ENCODE assay signal across 27 mouse cellular contexts in the genomic region with DNA sequence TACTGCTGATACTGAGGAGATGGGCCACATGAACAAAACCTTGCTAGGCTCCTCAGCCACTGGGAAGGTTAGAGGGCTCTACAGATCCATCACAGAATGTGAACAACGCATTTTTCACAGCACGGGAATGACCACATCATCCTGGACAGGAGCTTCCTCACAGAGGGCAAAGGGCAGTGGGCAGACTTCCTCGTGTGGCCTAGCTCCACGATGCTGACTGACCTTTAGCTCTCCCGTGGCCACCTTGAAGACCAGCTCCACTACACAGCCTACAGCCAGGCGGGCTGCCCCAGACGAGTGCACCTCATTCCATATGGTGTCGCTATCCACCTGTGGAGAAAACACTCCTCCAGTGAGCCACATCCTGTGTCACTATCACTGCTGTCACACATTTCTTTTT.
DNase-seq lines count a peak whose midpoint lies in the region; ATAC-seq lines count a peak whose summit lies in the region.
"Had no signal": no experiment of that assay in that cellular context is flagged by ENCODE, and none has a peak within 500 bp of the region (broad histone marks: within the 10 kb centered on the region; RNA-seq: fewer than 3 reads in every experiment).

No protein-coding gene starts in this region.

- 44% methylated on average over 8 of the region's 8 CpGs for WGBS in kidney, embryonic 16.5 days
- 90% methylated on average over 8 of the region's 8 CpGs for WGBS in forebrain, embryonic 14.5 days

- H3K27me3 ChIP-seq in kidney, embryonic 16.5 days (ENCODE audit: insufficient read depth, low read length), result no peaks in the 10 kb centered on the region
- no peaks in the 10 kb centered on the region for H3K27me3 ChIP-seq in forebrain, embryonic 14.5 days (replicated peaks; ENCODE audit: control insufficient read depth, insufficient read depth, low read length)
- H3K27me3 ChIP-seq: limb, embryonic 12.5 days; liver, embryonic 13.5 days; neural tube, embryonic 15.5 days; stomach, embryonic 15.5 days had no signal

- peaks cover 37% of the 10 kb centered on the region for H3K36me3 ChIP-seq in kidney, embryonic 16.5 days (ENCODE audit: insufficient read depth, low read length)
- peaks cover 80% of the 10 kb centered on the region for H3K36me3 ChIP-seq in forebrain, embryonic 14.5 days (ENCODE audit: control insufficient read depth, insufficient read depth, low read length)

- ATAC-seq in kidney, embryonic 16.5 days (ENCODE audit: low FRiP score, low TSS enrichment), result no peak
- no peak for ATAC-seq in forebrain, embryonic 14.5 days
- ATAC-seq: CD4-positive, CD25-positive, alpha-beta regulatory T cell, adult 4 months; forebrain, embryonic 16.5 days; inflammation-experienced regulatory T-cells, adult 6 months had no signal

- no peaks in the 10 kb centered on the region for H3K4me1 ChIP-seq in kidney, embryonic 16.5 days (ENCODE audit: insufficient read depth, low read length)
- H3K4me1 ChIP-seq in forebrain, embryonic 14.5 days (ENCODE audit: control insufficient read depth, insufficient read depth, low read length), result no peaks in the 10 kb centered on the region
- H3K4me1 ChIP-seq: liver, embryonic 13.5 days; stomach, embryonic 15.5 days had no signal

- no peak overlapping the region for H3K27ac ChIP-seq in kidney, embryonic 16.5 days (ENCODE audit: low read length)
- no peak overlapping the region for H3K27ac ChIP-seq in forebrain, embryonic 14.5 days (ENCODE audit: low read depth, low read length)
- H3K27ac ChIP-seq: heart, embryonic 10.5 days; hindbrain, embryonic 14.5 days; layer of hippocampus, adult 2 months; liver, embryonic 13.5 days; neural tube, embryonic 15.5 days; stomach, embryonic 15.5 days had no signal

- no peak overlapping the region for H3K9ac ChIP-seq in kidney, embryonic 16.5 days (replicated peaks; ENCODE audit: low read length)
- H3K9ac ChIP-seq in forebrain, embryonic 14.5 days (ENCODE audit: low read length), result no peak overlapping the region
- H3K9ac ChIP-seq: hindbrain, embryonic 14.5 days; limb, embryonic 12.5 days; liver, embryonic 13.5 days; neural tube, embryonic 15.5 days; stomach, embryonic 15.5 days had no signal

- H3K4me3 ChIP-seq in kidney, embryonic 16.5 days (ENCODE audit: low read length), result no peak overlapping the region
- no peak overlapping the region for H3K4me3 ChIP-seq in forebrain, embryonic 14.5 days (ENCODE audit: low read depth, low read length)
- H3K4me3 ChIP-seq: heart, embryonic 10.5 days; layer of hippocampus, adult 2 months; limb, embryonic 12.5 days; liver, embryonic 13.5 days; neural tube, embryonic 15.5 days; stomach, embryonic 15.5 days had no signal

- DNase-seq in adrenal gland, postnatal 10 days, result peak; percentile 13
- DNase-seq in adrenal gland, postnatal 25 days, result no peak
- peak; percentile 65 for DNase-seq in kidney, adult 11 months
- DNase-seq in kidney, adult 9 months, result peak; percentile 67
- DNase-seq in yolk sac, embryonic 10.5 days (ENCODE audit: low spot score), result peak; percentile 6
- no peak for DNase-seq in forebrain, embryonic 14.5 days (ENCODE audit: low spot score)
- DNase-seq: cerebellum, adult 11 months; cerebellum, postnatal 25 days; gastrocnemius, postnatal 10 days; heart, postnatal 4 days; layer of hippocampus, postnatal 36 days; liver, embryonic 13.5 days; lung, adult 2 months; lung, postnatal 14 days; right cerebral cortex, adult 18-20 months; thymus, postnatal 36 days had no signal

- H3K9me3 ChIP-seq in kidney, embryonic 16.5 days (ENCODE audit: low read length), result no peaks in the 10 kb centered on the region
- H3K9me3 ChIP-seq in forebrain, embryonic 14.5 days (replicated peaks; ENCODE audit: control insufficient read depth, low read length), result no peaks in the 10 kb centered on the region
- H3K9me3 ChIP-seq: heart, embryonic 10.5 days; limb, embryonic 12.5 days; liver, embryonic 13.5 days; neural tube, embryonic 15.5 days; stomach, embryonic 15.5 days had no signal

- H3K4me2 ChIP-seq in kidney, embryonic 16.5 days (replicated peaks; ENCODE audit: low read depth, low read length), result no peak overlapping the region
- H3K4me2 ChIP-seq in forebrain, embryonic 14.5 days (ENCODE audit: low read length), result no peak overlapping the region
- H3K4me2 ChIP-seq: hindbrain, embryonic 14.5 days; limb, embryonic 12.5 days; liver, embryonic 13.5 days; midbrain, embryonic 11.5 days; neural tube, embryonic 15.5 days; stomach, embryonic 15.5 days had no signal

Comparison
In these comparisons a context has a peak if more than half of its experiments do, and no peak if none do; other contexts are left out.
1. DNase-seq: peak in adrenal gland, postnatal 10 days (single experiment), kidney, adult 11 months (single experiment), kidney, adult 9 months (single experiment) and yolk sac, embryonic 10.5 days (single experiment); none in adrenal gland, postnatal 25 days (single experiment) and forebrain, embryonic 14.5 days (single experiment).